Mouse (Mus musculus) bone marrow macrophage, adult 2 months (primary cell): ENCODE measurements around the gene Scn4b. TPM values are rescaled to one million over a fixed set of nuclear protein-coding genes. Genes with fewer than 3 reads are reported as not detected.

Experiments
- H3K27ac ChIP-seq: 2 replicates; pipeline ENCODE4 v1.5.1; 2012; ENCODE audit warnings: low read depth, low read length; ENCODE audit not compliant: insufficient read depth
- H3K4me1 ChIP-seq: 2 replicates; pipeline ENCODE4 v1.6.1; 2012; ENCODE audit warnings: low read length; ENCODE audit not compliant: control insufficient read depth, insufficient read depth
- H3K4me3 ChIP-seq: 2 replicates; pipeline ENCODE4 v1.5.1; 2012; ENCODE audit warnings: mild to moderate bottlenecking, low read length, moderate library complexity; ENCODE audit not compliant: insufficient read depth
- CTCF ChIP-seq: IDR thresholded peaks from 2 replicates; pipeline ENCODE4 v1.5.1; 2012; ENCODE audit warnings: low read depth, mild to moderate bottlenecking, low read length, moderate library complexity
- POLR2A ChIP-seq: IDR thresholded peaks from 2 replicates; pipeline ENCODE4 v1.6.1; 2012; ENCODE audit warnings: mild to moderate bottlenecking, low read depth, low read length, borderline replicate concordance
- polyA plus RNA-seq: library from polyadenylated mRNA; stranded (reverse); fragments of >200 nt; gene quantifications from 2 replicates; pipeline ENCODE4 v1.2.4, GENCODE M21; 2012; ENCODE audit not compliant: missing spikeins, insufficient read depth, insufficient read length

Scn4b gene
- 0.11 TPM in 1 of 2 replicates, not detected in the other for polyA plus RNA-seq

GRCm38 (mm10) chr9:45138191-45139032 lies at the start of gene Scn4b:
TSS of gene Scn4b (plus strand) at chr9:45138395.
- Histone ChIP-seq H3K4me3 (no peak within 1 kb of the TSS), H3K27ac (no peak within 1 kb of the TSS), H3K4me1 (no peaks in the 10 kb centered on the region)
- TF ChIP-seq CTCF = no peak
- TF ChIP-seq POLR2A = no peak

GRCm38 (mm10) chr9:45090811-45091210 lies 47.4 kb upstream of the Scn4b start:
- TF ChIP-seq POLR2A (no peak), CTCF (no peak)

GRCm38 (mm10) chr9:45092641-45093040 lies 45.6 kb upstream of the Scn4b start:
- Histone ChIP-seq H3K27ac (no peak overlapping the region), H3K4me1 (peaks cover 19% of the 10 kb centered on the region), H3K4me3 (no peak overlapping the region)
- TF ChIP-seq POLR2A = no peak
- no peak for TF ChIP-seq CTCF

More at GRCm38 (mm10) chr9:45090811-45091210, 47.4 kb upstream of the Scn4b start:
- H3K4me3 ChIP-seq = no peak overlapping the region
- no peak overlapping the region for H3K27ac ChIP-seq
- H3K4me1 ChIP-seq = peaks cover 25% of the 10 kb centered on the region

DNA sequence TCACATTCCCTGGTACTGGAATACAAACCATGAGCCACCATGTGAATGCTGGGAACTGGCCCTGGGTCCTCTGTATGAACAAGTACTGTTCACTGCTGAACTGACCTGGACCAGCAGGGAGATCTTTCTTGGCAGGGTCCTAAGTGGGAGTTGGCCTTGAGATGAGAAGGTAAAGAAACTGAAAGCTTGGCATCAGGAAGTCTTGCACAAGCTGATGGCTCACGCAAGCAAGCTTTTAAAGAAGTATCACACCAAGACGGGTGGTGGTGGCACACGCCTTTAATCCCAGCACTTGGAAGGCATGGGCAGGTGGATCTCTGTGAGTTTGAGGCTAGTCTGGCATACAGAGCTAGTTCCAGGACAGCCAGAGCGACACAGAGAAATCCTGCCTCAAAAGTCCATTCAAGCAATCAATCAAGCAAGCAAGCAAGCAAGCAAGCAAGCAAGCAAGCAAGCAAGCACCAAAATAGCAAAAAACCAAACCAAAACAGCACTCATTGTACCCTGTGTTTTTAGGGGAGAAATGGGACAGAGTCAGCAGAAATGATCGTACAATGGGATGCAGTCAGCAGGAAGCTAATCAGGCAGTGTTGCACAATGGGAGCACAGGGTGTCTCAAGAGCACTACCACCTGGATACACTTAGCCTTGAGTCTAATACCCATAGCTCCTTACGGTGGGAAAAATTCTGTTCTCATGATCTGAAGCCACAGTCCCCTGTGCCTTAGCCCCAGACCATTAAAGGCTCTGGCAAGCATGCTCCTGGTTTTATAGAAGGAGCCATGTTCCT lies 42.9 kb upstream of the Scn4b start:
- TF ChIP-seq CTCF (no peak), POLR2A (no peak)
- Histone ChIP-seq H3K4me1 (peaks cover 19% of the 10 kb centered on the region), H3K4me3 (no peak overlapping the region), H3K27ac (no peak overlapping the region)

- no peak overlapping the region for H3K4me3 ChIP-seq
- H3K27ac ChIP-seq = no peak overlapping the region
- TF ChIP-seq POLR2A = no peak
- no peak for TF ChIP-seq CTCF
- peaks cover 12% of the 10 kb centered on the region for H3K4me1 ChIP-seq
Observed at GRCm38 (mm10) chr9:45097877-45098276, 40.3 kb upstream of the Scn4b start.

DNA sequence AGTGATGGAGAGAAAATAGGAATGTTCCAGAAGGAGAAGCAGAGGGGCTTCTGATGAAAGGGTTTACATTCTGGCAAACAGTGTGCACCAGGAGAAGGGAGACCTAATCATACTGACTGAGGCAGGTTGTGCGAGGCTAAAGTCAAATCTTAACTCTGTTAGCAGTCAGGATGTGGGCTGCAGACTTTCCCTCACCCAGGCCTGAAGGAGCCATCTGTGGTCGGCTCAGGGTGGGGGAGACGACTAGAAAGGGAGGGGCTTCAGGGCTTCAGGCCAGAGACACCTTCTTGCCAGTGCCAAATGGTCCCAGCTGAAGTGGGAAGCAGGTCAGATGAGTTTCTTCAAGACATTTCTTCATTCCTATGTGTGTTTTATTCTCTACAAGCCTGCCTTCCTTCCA lies 39.8 kb upstream of the Scn4b start:
- no peak overlapping the region for H3K4me3 ChIP-seq
- TF ChIP-seq POLR2A (no peak), CTCF (no peak)
- no peak overlapping the region for H3K27ac ChIP-seq
- peaks cover 11% of the 10 kb centered on the region for H3K4me1 ChIP-seq

DNA sequence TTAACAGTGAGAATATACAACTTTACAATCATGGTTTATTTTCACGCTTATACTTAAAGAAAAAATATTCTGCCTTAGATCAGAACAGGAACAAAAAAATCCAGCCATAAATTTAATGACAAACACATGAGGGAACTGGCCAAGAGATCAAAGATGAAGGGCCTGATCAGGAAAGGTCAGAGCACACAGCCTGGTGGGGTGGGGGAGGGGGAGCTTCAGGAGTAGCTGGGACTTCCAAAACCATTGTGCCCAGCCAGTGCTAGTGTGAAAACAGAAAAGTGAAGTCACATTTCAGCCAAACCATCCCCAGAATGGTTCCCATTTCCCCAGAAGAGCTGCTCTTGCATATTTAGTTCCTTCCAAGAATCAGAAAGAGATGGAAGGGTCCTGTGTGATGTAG lies 35.7 kb upstream of the Scn4b start:
- Histone ChIP-seq H3K27ac (no peak overlapping the region), H3K4me3 (no peak overlapping the region), H3K4me1 (no peaks in the 10 kb centered on the region)
- TF ChIP-seq CTCF (no peak), POLR2A (no peak)

- TF ChIP-seq CTCF (no peak), POLR2A (no peak)
- no peaks in the 10 kb centered on the region for H3K4me1 ChIP-seq
- no peak overlapping the region for H3K27ac ChIP-seq
Observed at GRCm38 (mm10) chr9:45103211-45103979, 34.8 kb upstream of the Scn4b start.

GRCm38 (mm10) chr9:45105596-45106374 lies 32.4 kb upstream of the Scn4b start:
- TF ChIP-seq POLR2A (no peak), CTCF (no peak)
- no peaks in the 10 kb centered on the region for H3K4me1 ChIP-seq
- no peak overlapping the region for H3K4me3 ChIP-seq
- no peak overlapping the region for H3K27ac ChIP-seq

More at GRCm38 (mm10) chr9:45103211-45103979, 34.8 kb upstream of the Scn4b start:
- H3K4me3 ChIP-seq = no peak overlapping the region
